Mouse (Mus musculus) A20 (cell line): ENCODE results near the gene Olfr995.

ENCODE experiments used
- DNase-seq: peaks from one replicate; pipeline ENCODE4 v3.0.0-alpha.2; 2011; ENCODE audit warnings: low read depth, low spot score

Olfr995 gene

DNA sequence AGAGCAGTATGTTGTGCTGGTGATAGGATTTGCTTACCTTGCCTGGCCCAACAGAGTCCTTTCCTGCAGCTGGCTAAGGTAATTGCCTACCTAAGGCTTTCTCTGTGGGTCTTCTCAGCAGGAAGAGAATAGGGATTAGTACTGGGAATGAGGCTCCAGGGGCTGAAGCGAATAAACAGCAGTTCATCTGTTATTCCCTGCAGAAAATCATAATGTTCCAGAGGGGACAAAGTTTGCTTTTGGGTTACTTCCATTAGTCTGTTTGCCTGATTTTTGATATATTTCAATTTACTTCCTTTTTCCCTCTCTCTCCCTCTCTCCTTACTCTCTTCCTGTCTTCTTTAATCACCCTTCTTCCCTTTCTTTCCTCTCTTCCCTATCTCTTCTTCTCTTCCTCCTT is at the start of gene Olfr995:
Gene Olfr995 (minus strand): TSS at position 101 of the 400 bp plus-strand sequence.
- no peak for DNase-seq

DNA sequence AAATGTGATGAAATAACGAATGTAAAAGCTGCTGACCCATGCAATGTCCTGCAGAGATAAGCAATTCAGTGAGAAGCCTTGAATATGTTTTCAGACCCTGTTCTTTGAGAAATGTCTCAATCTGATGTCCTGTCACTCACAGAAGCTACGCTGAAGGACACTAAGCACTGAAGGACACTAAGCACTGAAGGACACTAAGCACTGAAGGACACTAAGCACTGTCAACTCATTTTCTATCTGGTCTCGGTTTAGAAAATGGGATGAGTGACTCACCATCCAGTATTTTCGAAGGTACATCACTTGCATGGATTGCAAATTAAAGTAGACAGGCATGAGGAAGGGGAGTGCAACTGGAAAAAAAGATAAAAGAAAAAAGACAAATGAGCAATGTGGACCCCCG is 47.0 kb upstream of the Olfr995 start:
- no peak for DNase-seq

DNA sequence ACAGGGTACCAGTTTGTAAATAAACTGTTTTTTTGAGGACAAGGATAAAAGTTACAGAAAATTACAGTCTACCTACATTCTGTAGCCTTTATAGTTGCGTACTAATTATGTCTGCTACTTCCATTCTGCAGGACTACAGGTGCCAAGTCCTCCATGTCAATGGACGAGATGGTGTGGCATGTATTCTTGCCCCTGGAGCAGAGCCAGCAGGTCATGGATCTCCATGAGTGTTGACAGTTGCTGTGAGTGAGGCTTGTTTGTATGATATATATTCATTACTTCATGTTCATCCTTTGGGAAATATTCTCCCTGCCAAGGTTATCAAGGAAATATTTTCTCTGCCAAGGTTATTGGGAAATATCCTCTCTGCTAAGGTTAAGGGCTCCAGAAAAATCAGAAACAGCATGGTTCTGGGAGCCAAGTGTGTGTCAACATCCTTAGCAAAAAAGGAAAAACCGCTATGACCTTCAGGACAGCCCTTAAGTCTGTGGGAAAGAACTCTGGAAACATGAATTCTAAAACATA is 23.4 kb upstream of the Olfr995 start:
- no peak for DNase-seq

DNA sequence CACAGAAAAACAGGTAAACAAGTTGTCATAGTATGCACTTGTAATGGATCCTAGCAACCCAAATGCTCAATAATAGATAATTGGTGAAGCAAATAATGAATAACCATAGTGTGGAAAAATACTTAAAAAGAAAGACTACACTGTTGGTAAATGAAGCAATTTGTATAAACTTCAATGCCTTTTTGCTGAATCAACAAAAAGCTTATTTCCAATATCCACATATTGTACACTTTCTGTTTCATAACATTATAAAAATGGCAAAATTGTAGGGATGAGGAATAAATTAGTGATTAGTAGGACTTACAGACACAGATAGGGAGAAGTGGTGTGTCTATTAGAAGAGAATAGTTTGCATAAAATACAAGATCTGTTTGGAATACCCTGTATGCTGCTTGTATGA is 893 bp downstream of the Olfr995 start:
- no peak for DNase-seq

DNA sequence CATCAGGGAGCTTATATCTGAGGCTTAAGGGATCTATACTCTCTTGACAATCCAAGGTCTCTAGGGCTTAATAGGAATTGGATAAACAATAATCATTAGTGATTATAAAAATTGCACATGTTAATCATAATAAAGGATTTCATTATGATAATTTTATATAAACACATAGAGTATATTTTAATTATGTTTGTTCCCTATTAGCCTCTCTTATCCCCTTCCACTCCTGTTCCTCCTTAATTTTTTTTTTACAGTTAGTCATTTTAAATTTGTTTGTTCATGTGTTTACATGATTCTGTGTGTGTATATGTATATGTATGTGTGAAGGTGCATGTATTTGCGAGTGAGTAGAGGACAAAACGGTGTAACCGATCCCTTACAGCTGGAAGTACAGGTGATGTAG is 7.1 kb downstream of the Olfr995 start, which contains the start of gene Olfr994:
Gene Olfr994 (minus strand): TSS at position 101 of the 400 bp plus-strand sequence.
- no peak for DNase-seq

DNA sequence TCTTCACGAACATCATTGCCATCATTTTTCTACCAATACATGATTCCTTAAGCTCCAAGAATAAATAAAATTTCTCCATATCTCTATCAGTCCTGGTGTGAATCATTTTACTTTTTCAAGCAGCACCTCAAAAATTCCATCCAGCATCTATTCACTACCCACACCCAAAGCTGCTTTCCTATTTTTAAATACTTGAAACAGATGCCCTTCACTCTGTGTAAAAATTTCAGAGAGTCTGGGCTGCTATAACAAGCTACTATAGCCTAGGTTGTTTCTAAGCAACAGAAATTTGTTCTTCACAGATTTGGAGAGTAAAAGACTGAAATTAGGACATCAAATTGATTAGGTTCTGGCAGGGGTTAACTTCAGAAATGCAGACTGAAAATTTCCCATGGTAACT is 17.5 kb downstream of the Olfr995 start:
- DNase-seq, result no peak

DNA sequence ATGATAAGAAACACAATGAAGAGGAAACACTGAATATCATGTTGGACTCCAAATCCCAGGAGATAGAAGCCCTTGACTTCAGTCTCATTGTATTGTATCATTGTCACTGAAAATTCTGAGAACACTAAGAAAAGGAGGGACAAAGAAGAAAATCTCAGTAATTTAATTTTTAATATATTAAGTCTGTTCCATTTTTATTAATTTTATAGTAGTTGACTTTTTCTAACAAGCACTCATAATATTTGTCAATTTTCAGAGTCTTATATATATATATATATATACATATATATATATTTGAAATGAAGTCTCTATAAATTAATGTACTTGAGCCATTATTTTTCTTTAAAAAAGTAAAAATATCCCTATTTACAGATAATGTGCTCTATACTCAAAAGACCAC is 28.7 kb downstream of the Olfr995 start, which contains the start of gene Olfr993:
Gene Olfr993 (minus strand): TSS at position 101 of the 400 bp plus-strand sequence.
- DNase-seq, result no peak

DNA sequence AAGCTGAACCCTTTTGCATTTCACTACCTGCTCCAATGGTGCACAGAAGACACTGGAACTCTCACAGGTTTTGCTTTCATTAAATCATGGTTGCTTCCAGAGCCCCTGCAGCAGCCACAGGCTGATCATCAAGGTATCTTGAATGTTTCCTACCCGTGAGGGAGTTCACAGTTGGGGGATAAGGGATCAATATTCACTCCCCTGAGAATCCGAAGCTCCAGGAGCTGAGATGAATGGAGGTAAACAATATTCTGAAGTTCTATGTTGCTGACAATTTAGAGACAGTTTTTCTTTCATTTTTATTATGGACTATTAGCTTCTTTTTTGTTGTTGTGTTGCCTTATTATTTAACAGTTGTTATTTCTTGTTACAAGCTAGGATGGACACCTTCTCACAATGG is 34.1 kb downstream of the Olfr995 start, which contains the start of gene Olfr992:
Gene Olfr992 (minus strand): TSS at position 101 of the 400 bp plus-strand sequence.
- no peak for DNase-seq
